Mouse (Mus musculus) cerebellum, adult 11 months (tissue): ENCODE results near the gene Cyp2w1.
A peak's percentile ranks its signal among the peaks of the same experiment; 100 is the strongest.

Source experiments
- DNase-seq: peaks from one replicate; pipeline ENCODE4 v3.0.0; 2022

Gene Cyp2w1

GRCm38 (mm10) chr5:139352317-139352716 lies at the start of gene Cyp2w1:
TSS of gene Cyp2w1 (plus strand) at chr5:139352617.
- DNase-seq, result no peak

GRCm38 (mm10) chr5:139303646-139304061 lies 48.8 kb upstream of the Cyp2w1 start:
- no peak for DNase-seq

- no peak for DNase-seq
Observed at GRCm38 (mm10) chr5:139309946-139310345, 42.5 kb upstream of the Cyp2w1 start.

- no peak for DNase-seq
Observed at GRCm38 (mm10) chr5:139310477-139310876, 41.9 kb upstream of the Cyp2w1 start.

- no peak for DNase-seq
Observed at GRCm38 (mm10) chr5:139311822-139312221, 40.6 kb upstream of the Cyp2w1 start.

- no peak for DNase-seq
Observed at GRCm38 (mm10) chr5:139313536-139313935, 38.9 kb upstream of the Cyp2w1 start.

- DNase-seq, result no peak
Observed at GRCm38 (mm10) chr5:139314941-139315642, 37.3 kb upstream of the Cyp2w1 start.

GRCm38 (mm10) chr5:139316982-139317675 lies 35.3 kb upstream of the Cyp2w1 start:
- no peak for DNase-seq

GRCm38 (mm10) chr5:139317751-139318504 lies 34.5 kb upstream of the Cyp2w1 start:
- no peak for DNase-seq

- DNase-seq, result no peak
Observed at GRCm38 (mm10) chr5:139320424-139320823, 32.0 kb upstream of the Cyp2w1 start.

- DNase-seq, result no peak
Observed at GRCm38 (mm10) chr5:139321331-139321730, 31.1 kb upstream of the Cyp2w1 start.

- DNase-seq, result peak; percentile 65
Observed at GRCm38 (mm10) chr5:139323260-139323924, 29.0 kb upstream of the Cyp2w1 start.

- peak; percentile 57 for DNase-seq
Observed at GRCm38 (mm10) chr5:139324045-139324491, 28.3 kb upstream of the Cyp2w1 start.

- peak; percentile 73 for DNase-seq
Observed at GRCm38 (mm10) chr5:139324691-139325394, 27.6 kb upstream of the Cyp2w1 start.

GRCm38 (mm10) chr5:139325395-139325966 lies 26.9 kb upstream of the Cyp2w1 start, which contains the start of gene Adap1:
TSS of gene Adap1 (minus strand) at chr5:139325622.
- DNase-seq, result peak; percentile 68

GRCm38 (mm10) chr5:139326111-139326696 lies 26.2 kb upstream of the Cyp2w1 start:
- peak; percentile 49 for DNase-seq

GRCm38 (mm10) chr5:139326986-139327633 lies 25.3 kb upstream of the Cyp2w1 start:
- no peak for DNase-seq

GRCm38 (mm10) chr5:139327634-139328020 lies 24.8 kb upstream of the Cyp2w1 start:
- DNase-seq, result no peak

GRCm38 (mm10) chr5:139330766-139331165 lies 21.7 kb upstream of the Cyp2w1 start:
- no peak for DNase-seq

GRCm38 (mm10) chr5:139331742-139332141 lies 20.7 kb upstream of the Cyp2w1 start:
- peak; percentile 78 for DNase-seq
